Mouse (Mus musculus) limb, embryonic 12.5 days (tissue): ENCODE measurements around the gene Arl15. TPM values are rescaled to one million over a fixed set of nuclear protein-coding genes. Genes with fewer than 3 reads are reported as not detected.
A peak's percentile ranks its signal among the peaks of the same experiment; 100 is the strongest.

Source experiments
- ATAC-seq: fragments of 200-750 bp; cut with Nextera tagmentation; 2 replicates; pipeline ENCODE4 v1.8.0; 2017; ENCODE audit warnings: low read depth, moderate TSS enrichment; ENCODE audit not compliant: insufficient number of reproducible peaks, insufficient read depth, low FRiP score, low TSS enrichment
- H3K27ac ChIP-seq: fragments of 300-500 bp; sonication (generic); 2 replicates; pipeline ENCODE4 v1.5.1; 2016; ENCODE audit warnings: mild to moderate bottlenecking, moderate library complexity
- H3K27me3 ChIP-seq: fragments of 300-500 bp; sonication (generic); 2 replicates; pipeline ENCODE4 v1.6.1; 2016; ENCODE audit warnings: mild to moderate bottlenecking, moderate library complexity
- H3K36me3 ChIP-seq: fragments of 300-500 bp; sonication (generic); 2 replicates; pipeline ENCODE4 v1.6.1; 2016; ENCODE audit warnings: mild to moderate bottlenecking, moderate library complexity
- H3K4me1 ChIP-seq: fragments of 300-500 bp; sonication (generic); replicated peaks from 2 replicates; pipeline ENCODE4 v1.6.1; 2016
- H3K4me2 ChIP-seq: fragments of 300-500 bp; sonication (generic); 2 replicates; pipeline ENCODE4 v1.6.1; 2016; ENCODE audit warnings: mild to moderate bottlenecking, moderate library complexity
- H3K4me3 ChIP-seq: fragments of 300-500 bp; sonication (generic); replicated peaks from 2 replicates; pipeline ENCODE4 v1.5.1; 2016; ENCODE audit warnings: mild to moderate bottlenecking
- H3K9ac ChIP-seq: fragments of 300-500 bp; sonication (generic); replicated peaks from 2 replicates; pipeline ENCODE4 v1.6.1; 2016; ENCODE audit warnings: mild to moderate bottlenecking, moderate library complexity
- H3K9me3 ChIP-seq: fragments of 300-500 bp; sonication (generic); 2 replicates; pipeline ENCODE4 v1.6.1; 2016; ENCODE audit warnings: mild to moderate bottlenecking, moderate library complexity
- WGBS: fragments of 180-500 bp; shearing (Covaris S2); methylation state at CpG from one replicate; pipeline ENCODE4 v1.1.7; 2016; 5-methylcytosine and 5-hydroxymethylcytosine counted together
- polyA plus RNA-seq: library from polyadenylated mRNA; unstranded; fragments of >200 nt; fragmentation: Nextera tagmentation; extraction: Ambion mirVana; gene quantifications from 2 replicates; pipeline ENCODE4 v1.2.1, GENCODE M21; 2016

The Arl15 gene
- polyA plus RNA-seq, 1 experiment from 2014 or later: 17.4 TPM

- no peak for ATAC-seq
These were observed 52.1 kb downstream of the Arl15 start for GRCm38 (mm10) chr13:113846413-113846812.

GRCm38 (mm10) chr13:113850431-113851034, 56.2 kb downstream of the Arl15 start:
- H3K4me1 ChIP-seq: peaks cover 22% of the 10 kb centered on the region
- H3K27me3 ChIP-seq: no peaks in the 10 kb centered on the region
- 89% methylated on average over 8 of the region's 8 CpGs for WGBS
- no peak overlapping the region for H3K27ac ChIP-seq
- H3K36me3 ChIP-seq: peaks cover 11% of the 10 kb centered on the region
- no peak overlapping the region for H3K4me2 ChIP-seq
- no peaks in the 10 kb centered on the region for H3K9me3 ChIP-seq
- no peak overlapping the region for H3K9ac ChIP-seq
- no peak overlapping the region for H3K4me3 ChIP-seq
- no peak for ATAC-seq

More at GRCm38 (mm10) chr13:113846413-113846812, 52.1 kb downstream of the Arl15 start:
- Histone ChIP-seq H3K27ac (peak overlapping the region; percentile 18; the same call in 1 of the 2 replicates), H3K4me2 (no peak overlapping the region), H3K36me3 (peaks cover 17% of the 10 kb centered on the region), H3K9ac (no peak overlapping the region), H3K27me3 (no peaks in the 10 kb centered on the region), H3K4me3 (no peak overlapping the region), H3K4me1 (peaks cover 27% of the 10 kb centered on the region), H3K9me3 (no peaks in the 10 kb centered on the region)
- whole genome bisulfite sequencing: 72% methylated on average over 10 of the region's 10 CpGs

GRCm38 (mm10) chr13:113851602-113852375, 57.5 kb downstream of the Arl15 start:
- no peak for ATAC-seq
- 90% methylated on average over 13 of the region's 13 CpGs for WGBS
- no peaks in the 10 kb centered on the region for H3K27me3 ChIP-seq

GRCm38 (mm10) chr13:113852376-113852666, 58.0 kb downstream of the Arl15 start:
- Histone ChIP-seq H3K4me1 (peaks cover 20% of the 10 kb centered on the region), H3K4me3 (no peak overlapping the region), H3K4me2 (no peak overlapping the region), H3K27ac (no peak overlapping the region), H3K36me3 (peaks cover 11% of the 10 kb centered on the region), H3K9ac (no peak overlapping the region), H3K27me3 (no peaks in the 10 kb centered on the region), H3K9me3 (no peaks in the 10 kb centered on the region)
- 95% methylated on average over 6 of the region's 6 CpGs for WGBS
- no peak for ATAC-seq

More at GRCm38 (mm10) chr13:113851602-113852375, 57.5 kb downstream of the Arl15 start:
- Histone ChIP-seq H3K36me3 (peaks cover 11% of the 10 kb centered on the region), H3K9ac (no peak overlapping the region), H3K9me3 (no peaks in the 10 kb centered on the region), H3K4me2 (no peak overlapping the region), H3K4me1 (peaks cover 20% of the 10 kb centered on the region), H3K4me3 (no peak overlapping the region), H3K27ac (no peak overlapping the region)

GRCm38 (mm10) chr13:113854146-113854545, 59.8 kb downstream of the Arl15 start:
- Histone ChIP-seq H3K36me3 (peaks cover 11% of the 10 kb centered on the region), H3K27ac (no peak overlapping the region), H3K4me1 (peaks cover 29% of the 10 kb centered on the region), H3K4me3 (no peak overlapping the region), H3K27me3 (no peaks in the 10 kb centered on the region), H3K4me2 (no peak overlapping the region), H3K9me3 (no peaks in the 10 kb centered on the region), H3K9ac (no peak overlapping the region)
- no peak for ATAC-seq
- WGBS: 83% methylated on average over 4 of the region's 4 CpGs

GRCm38 (mm10) chr13:113854551-113855312, 60.4 kb downstream of the Arl15 start:
- 0 out of 2 replicates have a peak overlapping the region, but pooled peaks have one; percentile 23 for H3K27ac ChIP-seq
- H3K9ac ChIP-seq: no peak overlapping the region
- H3K4me1 ChIP-seq: peaks cover 35% of the 10 kb centered on the region
- no peak overlapping the region for H3K4me2 ChIP-seq
- peaks cover 8% of the 10 kb centered on the region for H3K36me3 ChIP-seq
- H3K27me3 ChIP-seq: no peaks in the 10 kb centered on the region
- no peaks in the 10 kb centered on the region for H3K9me3 ChIP-seq
- no peak for ATAC-seq
- 87% methylated on average over 13 of the region's 13 CpGs for WGBS
- no peak overlapping the region for H3K4me3 ChIP-seq

- no peak for ATAC-seq
- H3K27ac ChIP-seq: no peak overlapping the region
- H3K9ac ChIP-seq: no peak overlapping the region
- H3K27me3 ChIP-seq: no peaks in the 10 kb centered on the region
- no peak overlapping the region for H3K4me2 ChIP-seq
- H3K36me3 ChIP-seq: no peaks in the 10 kb centered on the region; the same call in 1 of the 2 replicates
- peaks cover 49% of the 10 kb centered on the region for H3K4me1 ChIP-seq
- H3K4me3 ChIP-seq: no peak overlapping the region
- 91% methylated on average over 4 of the region's 4 CpGs for WGBS
- H3K9me3 ChIP-seq: no peaks in the 10 kb centered on the region
These were observed 62.6 kb downstream of the Arl15 start for GRCm38 (mm10) chr13:113856946-113857345.

GRCm38 (mm10) chr13:113858667-113859391, 64.5 kb downstream of the Arl15 start:
- ATAC-seq: no peak
- Histone ChIP-seq H3K9ac (no peak overlapping the region), H3K9me3 (no peaks in the 10 kb centered on the region), H3K36me3 (no peaks in the 10 kb centered on the region), H3K4me1 (peaks cover 49% of the 10 kb centered on the region), H3K27ac (no peak overlapping the region), H3K4me3 (no peak overlapping the region), H3K27me3 (no peaks in the 10 kb centered on the region), H3K4me2 (no peak overlapping the region)
- 59% methylated on average over 13 of the region's 13 CpGs for WGBS

- no peak for ATAC-seq
- Histone ChIP-seq H3K27ac (no peak overlapping the region; the same call in 1 of the 2 replicates), H3K4me2 (no peak overlapping the region), H3K4me1 (peaks cover 49% of the 10 kb centered on the region), H3K27me3 (no peaks in the 10 kb centered on the region), H3K9ac (no peak overlapping the region), H3K9me3 (no peaks in the 10 kb centered on the region), H3K36me3 (no peaks in the 10 kb centered on the region), H3K4me3 (no peak overlapping the region)
- WGBS: 79% methylated on average over 11 of the region's 11 CpGs
These were observed 65.1 kb downstream of the Arl15 start for GRCm38 (mm10) chr13:113859392-113859776.

GRCm38 (mm10) chr13:113860816-113861215, 66.5 kb downstream of the Arl15 start:
- H3K4me3 ChIP-seq: no peak overlapping the region
- no peaks in the 10 kb centered on the region for H3K9me3 ChIP-seq
- H3K4me1 ChIP-seq: peaks cover 36% of the 10 kb centered on the region
- no peaks in the 10 kb centered on the region for H3K27me3 ChIP-seq
- H3K4me2 ChIP-seq: no peak overlapping the region
- peak overlapping the region; percentile 63 for H3K27ac ChIP-seq
- WGBS: 61% methylated on average over 4 of the region's 4 CpGs
- no peak overlapping the region for H3K9ac ChIP-seq
- ATAC-seq: no peak; the same call in 1 of the 2 replicates
- H3K36me3 ChIP-seq: no peaks in the 10 kb centered on the region

GRCm38 (mm10) chr13:113861231-113861630, 66.9 kb downstream of the Arl15 start:
- ATAC-seq: no peak
- peaks cover 32% of the 10 kb centered on the region for H3K4me1 ChIP-seq
- H3K9ac ChIP-seq: no peak overlapping the region
- no peaks in the 10 kb centered on the region for H3K36me3 ChIP-seq
- H3K27me3 ChIP-seq: no peaks in the 10 kb centered on the region
- H3K27ac ChIP-seq: peak overlapping the region; percentile 63
- WGBS: 90% methylated on average over 9 of the region's 9 CpGs
- H3K9me3 ChIP-seq: no peaks in the 10 kb centered on the region
- H3K4me2 ChIP-seq: no peak overlapping the region
- no peak overlapping the region for H3K4me3 ChIP-seq
